Mouse (Mus musculus) left cerebral cortex, adult 11 months (tissue): ENCODE measurements at regions not wholly inside any gene's neighbourhood (a gene's known extent, or its start where the extent isn't known, plus 50 kb on each side); places are given as distances from the start of the nearest gene placed in this dataset.
A peak's percentile ranks its signal among the peaks of the same experiment; 100 is the strongest.
"Not testable (repeated sequence)": the region's sequence is repeated elsewhere in the genome, so short reads cannot be mapped to it uniquely, and the experiment has no call there.

ENCODE experiments used
- DNase-seq: peaks from one replicate; pipeline ENCODE4 v3.0.0; 2022; ENCODE audit warnings: low spot score

DNA sequence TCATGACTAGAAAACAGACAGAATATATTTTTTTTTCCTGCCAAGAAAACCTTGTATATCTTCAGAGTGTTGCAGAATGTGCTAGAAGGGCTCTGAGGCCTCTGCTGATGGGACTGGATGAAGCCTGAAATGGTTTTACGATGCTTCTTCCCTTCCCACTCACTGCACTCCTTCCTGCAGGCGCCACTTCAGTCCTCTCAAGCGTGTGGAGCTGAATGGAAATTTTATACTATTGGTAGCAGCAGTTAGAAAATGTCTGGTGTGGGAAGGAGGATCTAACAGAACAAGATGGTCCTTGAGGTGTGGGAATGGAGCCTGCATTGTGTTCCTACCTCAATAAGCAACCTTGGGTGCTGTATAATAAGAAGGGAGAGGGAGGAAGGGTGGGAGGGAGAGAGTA lies 166.1 kb upstream of the Smlr1 start:
- no peak for DNase-seq

GRCm38 (mm10) chr10:25695798-25696197 lies 159.7 kb upstream of the Smlr1 start:
- DNase-seq, result no peak

GRCm38 (mm10) chr10:25681243-25681642 lies 145.2 kb upstream of the Smlr1 start:
- DNase-seq, result peak; percentile 32

DNA sequence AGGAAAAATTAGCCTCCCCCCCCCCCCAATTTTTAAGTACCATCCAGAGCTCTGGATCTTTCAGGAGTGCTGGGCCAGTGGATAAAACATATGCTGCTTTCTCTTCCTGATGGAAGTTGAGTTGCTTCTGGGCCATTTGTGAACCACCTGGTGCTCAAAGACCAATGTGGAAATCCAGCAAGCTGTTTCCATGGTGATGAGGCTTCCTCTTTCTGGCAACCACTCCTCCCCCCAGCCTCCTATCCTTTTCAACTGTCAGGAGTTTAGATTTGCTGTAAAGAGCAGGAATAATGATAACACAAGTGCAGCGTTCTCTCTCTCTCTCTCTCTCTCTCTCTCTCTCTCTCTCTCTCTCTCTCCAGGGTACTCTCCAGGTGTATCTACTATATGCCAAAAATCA lies 141.8 kb upstream of the Smlr1 start:
- no peak for DNase-seq

DNA sequence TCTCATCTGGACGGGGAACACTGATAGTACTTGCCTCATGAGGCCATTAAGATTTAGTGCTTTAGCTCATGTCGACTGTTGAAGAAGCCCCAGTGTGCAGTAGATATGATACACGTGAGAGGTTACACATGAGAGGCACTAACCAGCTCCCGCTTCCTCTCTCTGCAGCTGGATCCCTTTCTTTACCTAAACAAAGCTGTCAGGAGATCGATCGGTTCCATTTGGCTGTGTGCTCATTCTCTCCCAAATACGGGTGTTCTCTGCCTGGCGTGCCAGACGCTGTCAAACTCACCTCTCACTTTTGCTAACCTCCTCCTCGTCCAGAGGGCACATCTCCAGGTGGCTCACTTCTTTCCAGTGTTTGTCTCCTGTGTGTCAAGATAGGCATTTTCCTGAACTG lies 139.3 kb upstream of the Smlr1 start:
- no peak for DNase-seq

GRCm38 (mm10) chr10:25670061-25670460 lies 134.0 kb upstream of the Smlr1 start:
- no peak for DNase-seq

DNA sequence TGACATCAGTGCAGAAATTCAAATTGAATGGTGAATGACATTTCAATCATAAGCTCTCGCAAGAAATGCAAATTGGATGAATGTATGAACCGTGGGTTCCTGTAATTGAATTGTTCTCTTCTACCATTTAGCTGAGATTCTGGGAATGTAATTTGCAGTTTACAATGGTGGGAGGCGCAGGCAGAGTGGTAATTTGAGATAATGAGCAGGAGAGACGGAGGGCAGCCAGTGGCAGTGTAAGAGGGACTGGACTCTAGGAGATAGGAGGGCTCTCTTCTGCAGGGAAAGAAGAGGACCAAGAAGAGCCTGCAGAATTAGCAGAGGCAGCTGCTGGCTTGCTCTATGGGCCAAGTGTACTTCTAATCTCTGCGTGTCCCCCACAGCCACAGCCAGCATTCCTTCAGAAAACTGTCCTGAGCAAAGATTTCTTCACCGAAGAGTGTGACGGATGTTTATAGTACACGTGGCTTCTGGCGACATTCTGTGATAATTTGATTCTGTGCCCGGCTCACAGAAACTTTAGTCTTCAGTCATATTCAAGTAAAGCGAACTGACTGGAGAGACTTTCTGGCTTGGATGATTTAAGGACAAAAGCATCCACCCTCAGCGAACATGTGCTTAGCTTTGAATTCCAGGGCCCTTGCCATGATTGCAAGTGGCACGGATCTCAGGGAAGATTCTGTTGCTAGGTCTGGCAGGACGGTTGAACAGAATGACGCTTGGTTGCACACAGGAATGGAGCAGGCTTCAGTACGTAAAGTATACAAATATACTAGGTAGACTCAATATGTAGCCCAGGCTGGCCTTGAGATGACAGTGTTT lies 116.9 kb upstream of the Smlr1 start:
- no peak for DNase-seq

DNA sequence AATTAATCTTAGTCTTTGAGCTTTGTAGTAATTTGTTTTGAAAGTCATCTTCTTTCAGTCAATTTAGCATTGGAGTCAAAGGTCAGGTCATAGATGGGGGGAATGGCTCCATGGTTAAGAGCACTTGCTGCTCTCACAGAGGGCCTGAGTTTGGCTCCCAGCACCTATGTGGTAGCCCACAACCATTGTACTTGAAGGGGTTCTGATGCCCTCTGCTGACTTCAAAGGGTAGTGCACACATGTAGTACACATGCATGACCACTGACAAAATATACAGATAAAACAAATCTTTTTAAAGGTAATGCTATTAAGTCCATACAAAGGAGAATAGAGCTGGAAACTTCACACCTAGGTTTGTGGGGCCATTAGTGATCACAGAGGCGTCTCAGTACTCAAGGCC lies 111.7 kb upstream of the Smlr1 start:
- DNase-seq, result no peak

DNA sequence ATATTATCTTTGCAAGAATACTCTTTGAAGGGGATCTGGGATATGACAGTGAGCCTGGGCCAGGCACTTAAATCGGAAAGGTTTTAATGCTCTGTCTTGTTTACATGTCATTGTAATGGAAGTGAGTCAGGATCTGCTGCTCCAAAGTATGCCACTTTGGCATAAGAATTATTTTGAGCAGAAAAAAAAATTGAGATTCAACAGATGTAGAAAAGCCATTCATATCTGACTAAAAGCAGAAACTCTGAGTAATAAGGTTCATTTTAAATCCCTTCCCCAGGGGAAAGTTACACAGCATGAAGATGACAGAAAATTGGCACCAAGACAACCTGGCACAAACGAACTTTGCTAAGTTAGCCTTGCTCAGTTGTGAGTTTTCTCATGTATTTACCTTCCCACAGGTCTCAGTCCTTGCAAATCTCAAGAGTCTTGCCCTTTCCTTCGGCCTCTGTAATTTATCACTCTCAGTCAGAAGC lies 107.5 kb upstream of the Smlr1 start:
- DNase-seq, result no peak

GRCm38 (mm10) chr10:25642079-25642696 lies 106.1 kb upstream of the Smlr1 start:
- DNase-seq, result no peak

- DNase-seq, result no peak
These were observed 97.1 kb upstream of the Smlr1 start for GRCm38 (mm10) chr10:25633058-25633614.

DNA sequence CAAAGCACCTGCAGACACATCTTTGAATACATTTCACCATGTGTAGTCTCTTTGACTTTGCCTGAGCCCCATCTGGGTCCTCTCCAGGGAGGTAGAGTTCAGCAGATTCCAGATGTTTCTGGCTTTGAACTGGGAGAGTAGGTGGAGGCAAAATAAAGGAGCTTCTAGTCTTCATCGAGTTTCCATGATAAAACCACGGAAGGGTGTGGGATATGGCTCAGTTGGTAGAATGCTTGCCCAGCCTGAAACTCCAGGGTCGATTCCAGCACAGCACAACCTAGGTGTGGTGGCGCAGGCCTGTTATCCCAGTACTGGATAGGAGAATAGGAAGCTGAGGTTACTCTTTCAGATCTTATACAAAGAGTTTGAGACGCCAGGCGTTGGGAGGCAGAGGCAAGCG lies 96.2 kb upstream of the Smlr1 start:
- DNase-seq, result no peak

GRCm38 (mm10) chr10:25622585-25622984 lies 86.5 kb upstream of the Smlr1 start:
- no peak for DNase-seq

DNA sequence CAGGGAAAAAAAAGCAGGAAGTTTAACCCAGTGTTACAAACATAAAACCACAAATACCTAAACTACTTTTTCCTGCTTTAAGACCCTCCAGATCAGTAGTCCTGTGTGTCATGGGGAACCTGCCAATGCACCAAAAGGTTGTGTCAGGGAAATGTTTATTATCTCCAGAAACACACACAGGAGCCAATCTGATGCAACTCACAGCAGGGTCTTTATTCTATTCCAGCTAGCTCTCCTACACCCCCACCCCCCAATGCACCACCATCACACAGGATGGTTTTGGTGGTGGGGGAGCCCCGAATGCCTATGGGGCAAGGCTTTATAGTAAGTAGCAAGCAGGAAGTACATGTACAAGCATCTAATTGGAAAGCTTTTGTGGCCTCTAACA lies 85.7 kb upstream of the Smlr1 start:
- DNase-seq, result not testable (repeated sequence)

DNA sequence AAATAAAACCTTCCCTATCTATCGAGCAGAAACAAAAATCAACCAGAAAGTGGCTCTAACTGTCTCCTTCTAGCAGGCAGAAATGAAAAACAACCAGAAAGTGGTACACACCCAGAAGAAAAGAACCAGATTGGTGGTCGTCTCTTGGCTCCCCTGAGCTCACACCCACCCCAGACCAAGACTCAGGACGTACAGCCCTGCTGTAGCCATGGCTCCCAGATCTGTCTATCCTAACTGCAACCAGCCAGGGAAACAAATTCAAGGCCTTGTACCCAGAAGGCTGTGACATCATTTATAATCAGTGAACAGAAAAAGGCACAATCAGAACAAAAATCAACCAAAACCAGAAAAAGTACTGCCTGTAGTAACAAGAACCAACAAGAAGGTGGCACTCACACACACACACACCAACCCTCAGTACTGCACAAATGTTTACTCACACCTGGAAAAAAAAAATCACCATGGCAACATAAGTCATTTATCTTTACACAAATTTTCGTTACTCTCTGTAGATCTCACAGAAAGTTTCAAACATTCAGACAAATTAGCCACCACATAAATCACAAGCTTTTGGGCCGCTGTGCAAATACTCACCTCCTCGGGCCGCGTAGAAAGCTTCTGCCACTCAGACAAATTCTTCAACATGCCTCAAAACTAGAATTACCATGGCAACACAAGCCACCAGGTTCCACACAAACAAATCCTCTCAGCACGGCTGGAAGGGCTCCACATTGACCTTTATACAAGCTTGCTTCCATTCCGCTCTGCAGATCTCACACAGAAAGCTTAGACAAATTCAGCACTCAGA lies 85.1 kb upstream of the Smlr1 start:
- no peak for DNase-seq

GRCm38 (mm10) chr10:25619702-25620101 lies 83.6 kb upstream of the Smlr1 start:
- no peak for DNase-seq

- no peak for DNase-seq
These were observed 65.4 kb upstream of the Smlr1 start for GRCm38 (mm10) chr10:25601471-25601870.

DNA sequence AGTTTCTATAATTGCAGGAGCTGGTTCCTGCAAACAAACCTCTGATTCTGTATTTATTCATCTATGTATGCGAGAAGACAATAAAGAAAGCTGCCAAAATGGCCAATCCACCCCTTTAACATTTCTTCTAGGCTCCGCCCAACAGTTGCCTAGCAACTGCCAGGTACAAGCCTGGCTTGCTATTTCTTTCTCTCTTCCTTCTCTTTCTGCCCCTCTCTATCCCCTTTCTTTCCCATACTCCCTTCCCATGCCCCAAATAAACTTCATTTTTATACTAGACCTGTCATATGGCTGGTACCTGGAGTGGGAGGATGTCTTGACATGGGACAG lies 53.2 kb upstream of the Smlr1 start:
- DNase-seq, result no peak

GRCm38 (mm10) chr10:25588611-25589315 lies 52.7 kb upstream of the Smlr1 start:
- DNase-seq, result no peak
